ENCODE assay signal across 9 mouse cellular contexts in genomic region chr7:122945149-122945548, GRCm38 (mm10). TPM values are rescaled to one million over a fixed set of nuclear protein-coding genes. Genes with fewer than 3 reads are reported as not detected.
DNase-seq lines count a peak whose midpoint lies in the region; ATAC-seq lines count a peak whose summit lies in the region.
"Had no signal": no experiment of that assay in that cellular context is flagged by ENCODE, and none has a peak within 500 bp of the region (broad histone marks: within the 10 kb centered on the region; RNA-seq: fewer than 3 reads in every experiment).

No protein-coding gene starts in this region.

- no peaks in the 10 kb centered on the region for H3K27me3 ChIP-seq in forebrain, embryonic 15.5 days
- H3K27me3 ChIP-seq in hindbrain, embryonic 14.5 days (ENCODE audit: control insufficient read depth, insufficient read depth, low read length) = no peaks in the 10 kb centered on the region
- H3K27me3 ChIP-seq: liver, embryonic 15.5 days had no signal

- WGBS in forebrain, embryonic 15.5 days = 0% methylated on average over 1 of the region's 1 CpGs
- WGBS in hindbrain, embryonic 14.5 days = 3% methylated on average over 1 of the region's 1 CpGs

- no peak overlapping the region for H3K4me3 ChIP-seq in forebrain, embryonic 15.5 days
- no peak overlapping the region for H3K4me3 ChIP-seq in hindbrain, embryonic 14.5 days (replicated peaks; ENCODE audit: low read length)
- H3K4me3 ChIP-seq: liver, embryonic 15.5 days had no signal

- no peak overlapping the region for H3K27ac ChIP-seq in forebrain, embryonic 15.5 days (replicated peaks)
- H3K27ac ChIP-seq in hindbrain, embryonic 14.5 days = no peak overlapping the region
- H3K27ac ChIP-seq: liver, embryonic 15.5 days had no signal

- DNase-seq in NIH3T3 (ENCODE audit: low read depth) = peak; percentile 90
- DNase-seq in hindbrain, embryonic 14.5 days (ENCODE audit: low spot score) = peak; percentile 89
- peak; percentile 81 for DNase-seq in left cerebral cortex, adult 11 months (ENCODE audit: low spot score)
- peak; percentile 43 to 84 for DNase-seq in lung, postnatal 4 days
- peak; percentile 82 for DNase-seq in right cerebral cortex, postnatal 4 days
- DNase-seq in yolk sac, embryonic 10.5 days (ENCODE audit: low spot score) = peak; percentile 44

- H3K9me3 ChIP-seq in forebrain, embryonic 15.5 days = no peaks in the 10 kb centered on the region
- H3K9me3 ChIP-seq in hindbrain, embryonic 14.5 days (ENCODE audit: control insufficient read depth, low read length) = no peaks in the 10 kb centered on the region
- H3K9me3 ChIP-seq: liver, embryonic 15.5 days had no signal

- H3K4me2 ChIP-seq in forebrain, embryonic 15.5 days (replicated peaks) = no peak overlapping the region
- no peak overlapping the region for H3K4me2 ChIP-seq in hindbrain, embryonic 14.5 days (replicated peaks)
- H3K4me2 ChIP-seq: liver, embryonic 15.5 days had no signal

- peak; percentile 66; the same call in 1 of the 2 replicates for ATAC-seq in cerebellum, adult (ENCODE audit: insufficient number of reproducible peaks, low FRiP score, low TSS enrichment)
- 0 out of 2 replicates have a peak, but pooled peaks have one; percentile 26 for ATAC-seq in forebrain, embryonic 15.5 days (replicated peaks)
- ATAC-seq in hindbrain, embryonic 14.5 days (ENCODE audit: low FRiP score) = peak; percentile 66

- H3K4me1 ChIP-seq in forebrain, embryonic 15.5 days = peaks cover 9% of the 10 kb centered on the region
- 0 out of 2 replicates have a peak, but pooled peaks cover 3% of the 10 kb centered on the region for H3K4me1 ChIP-seq in hindbrain, embryonic 14.5 days (replicated peaks; ENCODE audit: control insufficient read depth, insufficient read depth, low read length)
- H3K4me1 ChIP-seq: liver, embryonic 15.5 days had no signal

- H3K9ac ChIP-seq in forebrain, embryonic 15.5 days (replicated peaks) = no peak overlapping the region
- H3K9ac ChIP-seq in hindbrain, embryonic 14.5 days = no peak overlapping the region
- H3K9ac ChIP-seq: liver, embryonic 15.5 days had no signal

- no peaks in the 10 kb centered on the region for H3K36me3 ChIP-seq in forebrain, embryonic 15.5 days
- H3K36me3 ChIP-seq in hindbrain, embryonic 14.5 days (replicated peaks; ENCODE audit: control insufficient read depth, insufficient read depth) = no peaks in the 10 kb centered on the region
- H3K36me3 ChIP-seq: liver, embryonic 15.5 days had no signal

RNA-seq across cellular contexts. Expression of gene Rbbp6, which starts 20.3 kb away (rescaled TPM):
- polyA plus RNA-seq in forebrain, embryonic 15.5 days (2015; fragmentation: Nextera tagmentation; extraction: Ambion mirVana) = 28.8 and 32.8 TPM in 2 replicates
- polyA plus RNA-seq in hindbrain, embryonic 14.5 days (2014; fragmentation: Nextera tagmentation; extraction: Ambion mirVana) = 28.9 and 31.0 TPM in 2 replicates
